Mouse (Mus musculus): ENCODE measurements around the gene Cyp2c65.
A peak's percentile ranks its signal among the peaks of the same experiment; 100 is the strongest.

Gene Cyp2c65

DNA sequence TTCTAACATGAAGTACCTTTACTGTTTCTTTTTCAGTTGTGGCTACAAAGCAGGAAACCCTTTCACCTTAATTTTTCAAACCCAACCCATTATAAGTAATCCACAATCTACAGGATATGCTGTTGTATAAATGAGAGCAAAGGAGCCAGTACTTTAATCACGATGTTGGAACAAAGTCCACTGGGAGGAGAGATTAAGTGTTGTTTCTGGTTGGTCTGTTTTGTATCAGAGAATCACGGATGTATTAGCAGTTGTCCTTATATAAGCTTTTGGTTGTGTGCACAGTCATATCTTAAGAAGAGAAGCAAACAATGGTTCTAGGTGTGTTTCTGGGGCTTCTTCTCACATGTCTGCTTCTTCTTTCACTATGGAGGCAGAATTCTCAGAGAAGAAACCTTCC, at the start of gene Cyp2c65:
TSS of gene Cyp2c65 (plus strand) at position 297 of the 400 bp plus-strand sequence.
- no peak for DNase-seq (ENCODE audit: low spot score in 2 of 2)

DNA sequence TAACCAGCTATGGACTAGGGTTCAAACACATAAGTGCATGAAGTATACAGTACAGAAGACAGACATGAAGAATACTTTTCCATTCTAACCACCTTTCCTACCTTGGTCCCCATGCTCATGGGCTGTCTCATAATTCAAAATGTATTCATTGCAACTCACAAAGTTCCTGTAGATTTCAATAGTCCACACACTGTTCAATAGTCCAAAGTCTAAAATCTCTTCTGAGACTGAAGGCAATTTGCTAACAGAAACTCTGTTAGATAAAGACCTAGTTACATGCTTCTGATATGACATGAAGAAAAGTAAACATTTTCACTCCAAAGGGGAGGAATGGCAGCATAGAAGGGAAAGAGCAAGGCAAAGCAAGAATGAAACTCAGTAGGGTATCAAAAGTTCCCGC, 2.9 kb upstream of the Cyp2c65 start:
- no peak for DNase-seq (ENCODE audit: low spot score in 2 of 2)

DNA sequence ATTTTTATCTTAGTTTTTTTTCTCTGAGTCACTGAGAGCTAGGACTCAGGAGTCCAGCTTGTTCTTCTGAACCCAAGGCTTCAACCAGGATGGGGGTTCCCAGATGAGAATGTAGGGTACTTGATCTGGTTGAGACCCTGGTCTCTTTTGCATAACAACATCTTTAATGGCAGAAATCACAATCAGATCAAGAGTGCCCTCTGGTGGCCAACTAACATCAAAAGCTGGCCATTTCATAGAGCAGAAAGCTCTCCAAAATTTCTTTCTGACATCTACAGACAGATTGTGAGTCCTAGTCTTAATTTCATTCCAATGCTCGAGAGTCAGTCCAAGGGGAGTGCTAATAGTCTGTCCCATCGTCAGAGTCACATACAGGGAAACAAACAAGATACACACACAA, 38.0 kb downstream of the Cyp2c65 start:
- DNase-seq (ENCODE audit: low spot score in 2 of 2): peak in 1 of 2 experiments; percentile 10

DNA sequence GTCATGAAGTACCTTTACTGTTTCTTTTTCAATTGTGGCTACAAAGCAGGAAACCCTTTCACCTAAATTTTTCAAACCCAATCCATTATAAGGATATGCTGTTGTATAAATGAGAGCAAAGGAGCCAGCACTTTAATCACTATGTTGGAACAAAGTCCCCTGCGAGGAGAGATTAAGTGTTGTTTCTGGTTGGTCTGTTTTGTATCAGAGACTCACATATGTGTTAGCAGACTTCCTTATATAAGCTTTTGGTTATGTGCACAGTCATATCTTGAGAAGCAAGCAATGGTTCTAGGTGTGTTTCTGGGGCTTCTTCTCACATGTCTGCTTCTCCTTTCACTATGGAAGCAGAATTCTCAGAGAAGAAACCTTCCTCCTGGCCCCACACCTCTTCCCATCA, 52.8 kb downstream of the Cyp2c65 start, which contains the start of gene Cyp2c66:
TSS of gene Cyp2c66 (plus strand) at position 255 of the 400 bp plus-strand sequence.
- DNase-seq (ENCODE audit: low spot score in 2 of 2): no peak

All from thymus, postnatal 10 days (tissue).